22 mouse cellular contexts compared by ENCODE assay signal in genomic region chrX:20913726-20914125, GRCm38 (mm10). TPM values are rescaled to one million over a fixed set of nuclear protein-coding genes. Genes with fewer than 3 reads are reported as not detected.
DNase-seq lines count a peak whose midpoint lies in the region; ATAC-seq and TF ChIP-seq lines count a peak whose summit lies in the region.
"Had no signal": no experiment of that assay in that cellular context is flagged by ENCODE, and none has a peak within 500 bp of the region (broad histone marks: within the 10 kb centered on the region; RNA-seq: fewer than 3 reads in every experiment).

No protein-coding gene starts in this region.

- TF ChIP-seq RAD21 in MEL (IDR thresholded peaks at IDR 0.05; ENCODE audit: low read depth, low read length), result no peak

- TF ChIP-seq CTCF in MEL (IDR thresholded peaks at IDR 0.05 in 2 of 3, conservative IDR thresholded peaks at IDR 0.05 in 1 of 3; ENCODE audit: control insufficient read depth in 1 of 3, insufficient read depth in 1 of 3, low read depth in 2 of 3, low read length in 3 of 3, poor library complexity in 1 of 3, severe bottlenecking in 1 of 3), result no peak

- H3K4me1 ChIP-seq in MEL (ENCODE audit: control insufficient read depth in 1 of 2, insufficient read depth in 2 of 2, low read length in 2 of 2), result peaks cover 6 to 13% of the 10 kb centered on the region in 2 experiments; a peak in 3 of 4 replicates
- no peaks in the 10 kb centered on the region for H3K4me1 ChIP-seq in hindbrain, embryonic 10.5 days (replicated peaks)

- H3K36me3 ChIP-seq in MEL (ENCODE audit: control insufficient read depth in 1 of 2, insufficient read depth in 2 of 2, low read length in 2 of 2), result peaks cover 0 to 16% of the 10 kb centered on the region in 2 experiments; a peak in 2 of 4 replicates
- H3K36me3 ChIP-seq in splenic B cell, adult 2 months (ENCODE audit: control insufficient read depth, insufficient read depth, low read length, poor library complexity, severe bottlenecking), result no peaks in the 10 kb centered on the region
- no peaks in the 10 kb centered on the region for H3K36me3 ChIP-seq in hindbrain, embryonic 10.5 days
- H3K36me3 ChIP-seq: G1E had no signal

- peaks cover 2 to 10% of the 10 kb centered on the region in 2 experiments; a peak in 3 of 4 replicates for H3K27me3 ChIP-seq in MEL (ENCODE audit: control insufficient read depth in 1 of 2, insufficient read depth in 2 of 2, low read length in 2 of 2)
- no peaks in the 10 kb centered on the region for H3K27me3 ChIP-seq in splenic B cell, adult 2 months (ENCODE audit: control insufficient read depth, insufficient read depth, low read length, poor library complexity, severe bottlenecking)
- H3K27me3 ChIP-seq in hindbrain, embryonic 10.5 days (ENCODE audit: insufficient read depth, poor library complexity, severe bottlenecking), result 0 out of 2 replicates have a peak, but pooled peaks cover 2% of the 10 kb centered on the region

- no peak overlapping the region for H3K27ac ChIP-seq in MEL (ENCODE audit: control insufficient read depth, low read depth, low read length)
- H3K27ac ChIP-seq in hindbrain, embryonic 10.5 days, result no peak overlapping the region

- H3K4me3 ChIP-seq in MEL (ENCODE audit: control insufficient read depth in 1 of 2, insufficient read depth in 1 of 2, low read depth in 2 of 2, low read length in 2 of 2), result no peak overlapping the region
- H3K4me3 ChIP-seq in hindbrain, embryonic 10.5 days, result no peak overlapping the region

- DNase-seq in MEL (ENCODE audit: low read depth, low spot score), result peak; percentile 79
- DNase-seq in MEL-GATA-1-ER (ENCODE audit: extremely low read depth, low read depth), result peak; percentile 61
- DNase-seq in splenic B cell, adult 2 months (ENCODE audit: low read depth, low spot score), result peak; percentile 7
- no peak for DNase-seq in left cerebral cortex, adult 11 months (ENCODE audit: low spot score)
- no peak for DNase-seq in hindbrain, embryonic 10.5 days (ENCODE audit: low spot score)
- DNase-seq: adrenal gland, adult 2 months; adrenal gland, adult 8-10 months; adrenal gland, postnatal 10 days; adrenal gland, postnatal 14 days; adrenal gland, postnatal 25 days; adrenal gland, postnatal 36 days; B cell, adult 2 months; cerebellum, adult 11 months; cerebellum, adult 11-12 months; cerebellum, adult 18-20 months; cerebellum, adult 2 months; cerebellum, adult 8-10 months had no signal

- H3K9me3 ChIP-seq in MEL (replicated peaks; ENCODE audit: insufficient read depth, low read length), result no peaks in the 10 kb centered on the region
- H3K9me3 ChIP-seq in hindbrain, embryonic 10.5 days, result no peaks in the 10 kb centered on the region
- H3K9me3 ChIP-seq: G1E had no signal

- TF ChIP-seq EP300 in MEL (IDR thresholded peaks at IDR 0.05; ENCODE audit: low read depth in 1 of 2, low read length in 2 of 2), result peak in 1 of 2 experiments; percentile 49; a peak in 1 of 4 replicates

- WGBS in hindbrain, embryonic 10.5 days, result 85% methylated on average over 6 of the region's 6 CpGs

- ATAC-seq in megakaryocyte, adult 5-6 weeks (ENCODE audit: poor library complexity, severe bottlenecking), result no peak
- ATAC-seq: activated CD4-positive, CD25-positive, alpha-beta regulatory T cell, adult 4 months; CD4-positive, CD25-positive, alpha-beta regulatory T cell, adult 4 months; Patski had no signal

- no peak for TF ChIP-seq POLR2A in MEL (IDR thresholded peaks at IDR 0.05; ENCODE audit: control insufficient read depth in 1 of 2, insufficient read depth in 1 of 2, low read depth in 1 of 2, low read length in 2 of 2, poor library complexity in 1 of 2)

- H3K79me2 ChIP-seq in MEL (ENCODE audit: control insufficient read depth, insufficient read depth, low read length, poor library complexity), result no peaks in the 10 kb centered on the region

- no peak overlapping the region for H3K9ac ChIP-seq in MEL (ENCODE audit: control insufficient read depth, low read depth, low read length, poor library complexity, severe bottlenecking)

TF ChIP-seq in MEL, 35 proteins besides CTCF, POLR2A, EP300 and RAD21 (continues in another document):
- TF ChIP-seq NRF1 (IDR thresholded peaks at IDR 0.05; ENCODE audit: insufficient read depth, low read depth, low read length, poor library complexity, severe bottlenecking) (no peak), TCF12 (IDR thresholded peaks at IDR 0.05; ENCODE audit: low read depth, low read length) (no peak), KAT2A (conservative IDR thresholded peaks at IDR 0.05; ENCODE audit: low read depth, low read length) (no peak), POLR2AphosphoS5 (IDR thresholded peaks at IDR 0.05; ENCODE audit: borderline replicate concordance, low read depth, low read length) (no peak), SIN3A (IDR thresholded peaks at IDR 0.05; ENCODE audit: low read length) (no peak), USF2 (IDR thresholded peaks at IDR 0.05; ENCODE audit: borderline replicate concordance in 1 of 2, insufficient read depth in 1 of 2, low read depth in 1 of 2, low read length in 2 of 2) (no peak), CHD1 (IDR thresholded peaks at IDR 0.05; ENCODE audit: low read depth, low read length) (no peak), E2F4 (IDR thresholded peaks at IDR 0.05; ENCODE audit: borderline replicate concordance, low read depth, low read length) (no peak), MAX (IDR thresholded peaks at IDR 0.05; ENCODE audit: low read length) (peak; percentile 13; the same call in 1 of the 2 replicates), MAZ (IDR thresholded peaks at IDR 0.05; ENCODE audit: low read depth, low read length) (no peak), ETS1 (IDR thresholded peaks at IDR 0.05; ENCODE audit: low read depth, low read length) (no peak), BHLHE40 (IDR thresholded peaks at IDR 0.05; ENCODE audit: borderline replicate concordance, low read depth, low read length) (no peak), GATA1 (IDR thresholded peaks at IDR 0.05; ENCODE audit: low read depth, low read length) (0 out of 2 replicates have a peak, but pooled peaks have one; percentile 38), MXI1 (IDR thresholded peaks at IDR 0.05; ENCODE audit: low read depth, low read length) (0 out of 2 replicates have a peak, but pooled peaks have one; percentile 31), ZMIZ1 (IDR thresholded peaks at IDR 0.05; ENCODE audit: low read depth, low read length) (no peak), TAL1 (IDR thresholded peaks at IDR 0.05; ENCODE audit: low read length) (no peak), GABPA (IDR thresholded peaks at IDR 0.05; ENCODE audit: low read depth, low read length) (no peak), JUND (IDR thresholded peaks at IDR 0.05; ENCODE audit: low read depth, low read length) (no peak), MYC (IDR thresholded peaks at IDR 0.05; ENCODE audit: low read depth, low read length) (peak; percentile 22; the same call in 1 of the 2 replicates), ZC3H11A (IDR thresholded peaks at IDR 0.05; ENCODE audit: low read depth, low read length) (no peak), HCFC1 (IDR thresholded peaks at IDR 0.05; ENCODE audit: low read depth, low read length) (no peak), ELF1 (IDR thresholded peaks at IDR 0.05; ENCODE audit: low read depth, low read length) (no peak), NELFE (IDR thresholded peaks at IDR 0.05; ENCODE audit: low read depth, low read length) (no peak), CHD2 (IDR thresholded peaks at IDR 0.05; ENCODE audit: low read length) (no peak), TBP (IDR thresholded peaks at IDR 0.05; ENCODE audit: low read depth, low read length) (no peak), RCOR1 (IDR thresholded peaks at IDR 0.05; ENCODE audit: low read depth, low read length) (no peak)

RNA-seq across cellular contexts. Expression of gene Syn1, which starts 7.1 kb away (rescaled TPM):
- total RNA-seq in MEL (2012; rRNA removed), result 0.08 TPM in 1 of 2 replicates, not detected in the other
- under 1 TPM in 1 of 2 experiments, not detected in 1; 0.22 TPM for polyA plus RNA-seq in MEL (2012; ENCODE audit: insufficient read depth in 1 of 2, insufficient read length in 2 of 2, low read depth in 1 of 2, low replicate concordance in 2 of 2, missing spikeins in 1 of 2)
- polyA plus RNA-seq in hindbrain, embryonic 10.5 days (2016; fragmentation: Nextera tagmentation; extraction: Ambion mirVana), result 5.1 and 11.8 TPM in 2 replicates
- 2.1 TPM in 2 replicates for total RNA-seq in megakaryocyte, adult 5-6 weeks (2015)
- 0.16 TPM in 1 of 2 replicates, not detected in the other for total RNA-seq in megakaryocyte, adult 5-6 weeks (2017)
- total RNA-seq: G1E had no signal
- polyA plus RNA-seq: activated CD4-positive, CD25-positive, alpha-beta regulatory T cell, adult 4 months; G1E had no signal

RNA-seq across cellular contexts. Expression of gene Cfp, which starts 17.6 kb away (rescaled TPM):
- 2.0 and 2.6 TPM in 2 replicates for total RNA-seq in MEL (2012; rRNA removed)
- 10 to 100 TPM in 1 of 2 experiments, not detected in 1; 11.4 TPM for polyA plus RNA-seq in MEL (2012; ENCODE audit: insufficient read depth in 1 of 2, insufficient read length in 2 of 2, low read depth in 1 of 2, low replicate concordance in 2 of 2, missing spikeins in 1 of 2)
- 2.8 and 3.2 TPM in 2 replicates for polyA plus RNA-seq in hindbrain, embryonic 10.5 days (2016; fragmentation: Nextera tagmentation; extraction: Ambion mirVana)
- 150 and 157 TPM in 2 replicates for total RNA-seq in megakaryocyte, adult 5-6 weeks (2015)
- 116 and 120 TPM in 2 replicates for total RNA-seq in megakaryocyte, adult 5-6 weeks (2017)

RNA-seq across cellular contexts. Expression of gene Elk1, which starts 36.7 kb away (rescaled TPM):
- total RNA-seq in MEL (2012; rRNA removed), result 5.4 and 6.1 TPM in 2 replicates
- 10 to 100 TPM in 1 of 2 experiments, not detected in 1; 12.5 TPM for polyA plus RNA-seq in MEL (2012; ENCODE audit: insufficient read depth in 1 of 2, insufficient read length in 2 of 2, low read depth in 1 of 2, low replicate concordance in 2 of 2, missing spikeins in 1 of 2)
- polyA plus RNA-seq in hindbrain, embryonic 10.5 days (2016; fragmentation: Nextera tagmentation; extraction: Ambion mirVana), result 11.1 and 12.4 TPM in 2 replicates
- 7.7 and 8.6 TPM in 2 replicates for total RNA-seq in megakaryocyte, adult 5-6 weeks (2015)
- 3.3 and 4.9 TPM in 2 replicates for total RNA-seq in megakaryocyte, adult 5-6 weeks (2017)

RNA-seq across cellular contexts. Expression of gene Timp1, which starts 43.8 kb away (rescaled TPM):
- total RNA-seq in MEL (2012; rRNA removed), result 0.27 TPM in 1 of 2 replicates, not detected in the other
- polyA plus RNA-seq in MEL (2012; ENCODE audit: insufficient read depth in 1 of 2, insufficient read length in 2 of 2, low read depth in 1 of 2, low replicate concordance in 2 of 2, missing spikeins in 1 of 2), result under 1 TPM in 1 of 2 experiments, not detected in 1; 0.49 TPM
- 10.3 and 10.6 TPM in 2 replicates for polyA plus RNA-seq in hindbrain, embryonic 10.5 days (2016; fragmentation: Nextera tagmentation; extraction: Ambion mirVana)
- not detected in 2 replicates for total RNA-seq in megakaryocyte, adult 5-6 weeks (2015)
- 0.55 TPM in 1 of 2 replicates, not detected in the other for total RNA-seq in megakaryocyte, adult 5-6 weeks (2017)
- total RNA-seq: G1E had no signal
- polyA plus RNA-seq: activated CD4-positive, CD25-positive, alpha-beta regulatory T cell, adult 4 months; G1E had no signal

RNA-seq across cellular contexts. Expression of gene Uxt, which starts 48.1 kb away (rescaled TPM):
- 62.3 and 78.8 TPM in 2 replicates for total RNA-seq in MEL (2012; rRNA removed)
- polyA plus RNA-seq in MEL (2012; ENCODE audit: insufficient read depth in 1 of 2, insufficient read length in 2 of 2, low read depth in 1 of 2, low replicate concordance in 2 of 2, missing spikeins in 1 of 2), result 10 to 100 TPM in 1 of 2 experiments, not detected in 1; 88.8 TPM
- 68.3 and 76.3 TPM in 2 replicates for polyA plus RNA-seq in hindbrain, embryonic 10.5 days (2016; fragmentation: Nextera tagmentation; extraction: Ambion mirVana)
- total RNA-seq in megakaryocyte, adult 5-6 weeks (2015), result 26.0 and 43.6 TPM in 2 replicates
- 15.9 and 19.4 TPM in 2 replicates for total RNA-seq in megakaryocyte, adult 5-6 weeks (2017)

Comparison
In these comparisons a context has a peak if more than half of its experiments do, and no peak if none do; other contexts are left out.
1. DNase-seq: peak in MEL (single experiment), MEL-GATA-1-ER (single experiment) and splenic B cell, adult 2 months (single experiment); none in left cerebral cortex, adult 11 months (single experiment) and hindbrain, embryonic 10.5 days (single experiment).
2. RNA of gene Cfp, which starts 17.6 kb away (total RNA-seq): 116 to 157 TPM in megakaryocyte, adult 5-6 weeks; 2.0 to 2.6 TPM in MEL; every median in the first group is over 10 times any median in the second.